Mouse (Mus musculus): ENCODE measurements around the gene Olfr339.
"Not testable (repeated sequence)": the region's sequence is repeated elsewhere in the genome, so short reads cannot be mapped to it uniquely, and the experiment has no call there.

Gene Olfr339

DNA sequence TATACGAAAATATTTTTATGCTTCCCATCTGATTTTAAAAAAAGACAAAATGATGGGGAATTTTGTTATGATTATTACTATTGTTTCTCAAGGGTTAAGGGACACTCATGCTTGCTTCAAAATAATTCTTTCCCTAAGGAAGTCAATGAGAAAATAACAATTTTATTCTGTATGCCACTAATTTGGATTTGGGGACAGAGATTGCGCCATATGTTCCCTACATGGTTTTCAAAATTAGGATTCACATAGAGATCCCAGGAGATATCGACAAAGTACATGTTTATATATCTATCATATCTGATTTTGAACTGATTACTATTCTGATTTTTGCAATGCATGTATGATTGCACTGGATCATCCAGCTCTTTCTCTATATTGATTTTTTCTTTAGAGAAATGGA, at the start of gene Olfr339:
Gene Olfr339 (plus strand): TSS at position 301 of the 400 bp plus-strand sequence.
- DNase-seq (ENCODE audit: extremely low spot score, low read depth, low spot score): no peak

- no peak for DNase-seq (ENCODE audit: extremely low spot score, low read depth, low spot score)
These were observed 45.5 kb upstream of the Olfr339 start, which contains the start of gene Olfr338 for GRCm38 (mm10) chr2:36373219-36373618. Gene Olfr338 (plus strand): TSS chr2:36373519.

DNA sequence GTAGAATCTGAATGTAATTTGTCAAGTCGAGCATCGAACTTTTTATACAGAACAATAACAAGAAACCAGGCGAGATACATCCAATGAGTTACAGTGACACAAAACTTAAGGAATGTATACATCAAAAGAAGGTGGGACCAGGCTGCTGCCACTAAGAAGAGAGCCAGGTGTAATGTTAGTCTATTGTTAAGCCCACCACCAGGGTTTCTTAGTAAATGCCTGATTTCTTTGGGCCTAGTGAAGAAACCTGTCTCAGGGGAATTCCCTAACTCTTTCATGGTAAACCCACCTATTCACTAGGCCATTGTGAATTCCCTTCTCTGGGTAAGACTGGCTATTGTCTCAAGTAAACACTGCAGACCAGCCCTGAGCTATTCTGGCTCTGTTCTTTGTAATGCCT, 3.6 kb upstream of the Olfr339 start:
- not testable (repeated sequence) for DNase-seq (ENCODE audit: extremely low spot score, low read depth, low spot score)

DNA sequence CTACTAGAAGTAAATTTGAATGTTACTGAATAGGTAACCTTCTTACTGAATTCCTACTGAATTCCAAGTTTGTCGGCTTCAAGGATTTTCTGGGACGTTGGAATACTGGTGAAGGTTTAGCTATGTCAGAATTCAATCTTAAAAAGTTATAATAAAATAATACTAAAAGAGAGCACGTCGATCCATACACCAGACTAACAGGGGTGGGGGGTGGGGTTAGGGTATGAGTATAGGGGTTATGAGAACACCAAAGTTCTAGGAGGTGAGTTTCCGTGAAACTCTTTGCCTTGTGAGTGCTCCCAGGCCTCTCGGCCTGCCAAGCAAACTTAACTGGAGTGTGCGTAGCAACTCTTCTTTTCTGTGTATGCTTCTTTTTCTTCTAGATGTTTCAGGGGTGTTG, 3.2 kb upstream of the Olfr339 start:
- not testable (repeated sequence) for DNase-seq (ENCODE audit: extremely low spot score, low read depth, low spot score)

GRCm38 (mm10) chr2:36452287-36452686, 33.5 kb downstream of the Olfr339 start, which contains the start of gene Olfr340:
Gene Olfr340 (plus strand): TSS chr2:36452587.
- DNase-seq (ENCODE audit: extremely low spot score, low read depth, low spot score): no peak

GRCm38 (mm10) chr2:36473634-36474033, 54.9 kb downstream of the Olfr339 start:
- no peak for DNase-seq (ENCODE audit: extremely low spot score, low read depth, low spot score)
